Mouse (Mus musculus): ENCODE results near the gene Tbx10.

DNA sequence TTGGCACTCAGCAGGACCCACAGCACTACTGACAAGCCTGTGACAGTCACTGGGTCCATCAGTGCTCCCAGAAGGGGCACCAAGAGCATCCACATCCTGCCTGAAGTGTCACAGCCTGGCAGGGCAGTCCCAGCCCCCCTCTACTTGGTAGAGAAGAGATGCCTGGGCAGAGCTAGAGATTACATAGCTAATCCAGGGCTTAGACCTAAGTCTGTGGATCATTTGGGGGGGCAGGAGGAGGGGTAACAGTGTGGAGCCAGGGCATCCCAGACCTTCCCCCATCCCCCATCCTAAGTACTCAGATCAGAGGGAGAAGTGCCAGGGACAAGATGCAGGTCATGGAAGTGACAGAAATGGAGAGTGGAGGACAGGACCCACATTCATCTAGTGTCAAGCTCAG lies 22.2 kb downstream of the Tbx10 start:
- TF ChIP-seq CTCF (IDR thresholded peaks at IDR 0.05) (no peak), EP300 (IDR thresholded peaks at IDR 0.05; ENCODE audit: insufficient read depth, low read depth, low read length) (no peak)

Measured in heart, adult 2 months (tissue).